Mouse (Mus musculus) hindbrain, postnatal 0 days (tissue): Measurements from ENCODE around the gene Apobec3. TPM values are rescaled to one million over a fixed set of nuclear protein-coding genes. Genes with fewer than 3 reads are reported as not detected.
"Not testable (repeated sequence)": the region's sequence is repeated elsewhere in the genome, so short reads cannot be mapped to it uniquely, and the experiment has no call there.

Experiments
- ATAC-seq: fragments of 200-750 bp; cut with Nextera tagmentation; 2 replicates; pipeline ENCODE4 v1.8.0; 2017; ENCODE audit warnings: mild to moderate bottlenecking, moderate TSS enrichment, moderate library complexity
- DNase-seq: peaks from one replicate; pipeline ENCODE4 v3.0.0-alpha.2; 2015; ENCODE audit warnings: low spot score
- H3K27ac ChIP-seq: fragments of 300-500 bp; sonication (generic); 2 replicates; pipeline ENCODE4 v1.5.1; 2014; ENCODE audit warnings: mild to moderate bottlenecking
- H3K27me3 ChIP-seq: fragments of 300-500 bp; sonication (generic); 2 replicates; pipeline ENCODE4 v1.6.1; 2014; ENCODE audit warnings: low read length, mixed read lengths; ENCODE audit not compliant: insufficient read depth
- H3K36me3 ChIP-seq: fragments of 300-500 bp; sonication (generic); 2 replicates; pipeline ENCODE4 v1.6.1; 2014; ENCODE audit warnings: low read length, mixed read lengths; ENCODE audit not compliant: insufficient read depth
- H3K4me1 ChIP-seq: fragments of 300-500 bp; sonication (generic); 2 replicates; pipeline ENCODE4 v1.6.1; 2014; ENCODE audit warnings: antibody characterized with exemption, low read length, mixed read lengths; ENCODE audit not compliant: insufficient read depth
- H3K4me2 ChIP-seq: fragments of 300-500 bp; sonication (generic); 2 replicates; pipeline ENCODE4 v1.6.1; 2014; ENCODE audit warnings: low read depth, mild to moderate bottlenecking, low read length, moderate library complexity, mixed read lengths
- H3K4me3 ChIP-seq: fragments of 300-500 bp; sonication (generic); 2 replicates; pipeline ENCODE4 v1.5.1; 2014; ENCODE audit warnings: low read length
- H3K9ac ChIP-seq: fragments of 300-500 bp; sonication (generic); replicated peaks from 2 replicates; pipeline ENCODE4 v1.6.1; 2014; ENCODE audit warnings: mild to moderate bottlenecking, low read length, moderate library complexity, mixed read lengths
- H3K9me3 ChIP-seq: fragments of 300-500 bp; sonication (generic); 2 replicates; pipeline ENCODE4 v1.6.1; 2016; ENCODE audit warnings: low read length, mixed read lengths
- CTCF ChIP-seq: IDR thresholded peaks from 2 replicates; pipeline ENCODE4 v1.5.1; 2016; ENCODE audit warnings: antibody characterized with exemption, control low read depth, low read depth
- WGBS: fragments of 180-500 bp; shearing (Covaris S2); extraction: QIAGEN DNeasy Blood & Tissue Kit; methylation state at CpG from one replicate; pipeline ENCODE4 v1.1.7; 2014; 5-methylcytosine and 5-hydroxymethylcytosine counted together
- polyA plus RNA-seq: library from polyadenylated mRNA; unstranded; fragments of >200 nt; fragmentation: Nextera tagmentation; extraction: Ambion mirVana; gene quantifications from 2 replicates; pipeline ENCODE4 v1.2.1, GENCODE M21; 2015
- total RNA-seq: library from RNA; depleted of rRNA; stranded (reverse); fragments of >200 nt; gene quantifications from 2 replicates; pipeline ENCODE4 v1.2.3, GENCODE M21; 2014

Apobec3 gene
- total and polyA plus RNA-seq, 2 experiments from 2014 or later = 3.5 to 3.9 TPM

GRCm38 (mm10) chr15:79939020-79939419 lies 47.6 kb downstream of the Apobec3 start:
- Histone ChIP-seq H3K27ac (no peak overlapping the region), H3K27me3 (no peaks in the 10 kb centered on the region), H3K9ac (no peak overlapping the region), H3K4me1 (no peaks in the 10 kb centered on the region), H3K9me3 (no peaks in the 10 kb centered on the region), H3K36me3 (no peaks in the 10 kb centered on the region), H3K4me2 (no peak overlapping the region), H3K4me3 (no peak overlapping the region)
- DNase-seq (no peak), ATAC-seq (no peak)
- TF ChIP-seq CTCF = no peak
- WGBS = 93% methylated on average over 12 of the region's 12 CpGs

DNA sequence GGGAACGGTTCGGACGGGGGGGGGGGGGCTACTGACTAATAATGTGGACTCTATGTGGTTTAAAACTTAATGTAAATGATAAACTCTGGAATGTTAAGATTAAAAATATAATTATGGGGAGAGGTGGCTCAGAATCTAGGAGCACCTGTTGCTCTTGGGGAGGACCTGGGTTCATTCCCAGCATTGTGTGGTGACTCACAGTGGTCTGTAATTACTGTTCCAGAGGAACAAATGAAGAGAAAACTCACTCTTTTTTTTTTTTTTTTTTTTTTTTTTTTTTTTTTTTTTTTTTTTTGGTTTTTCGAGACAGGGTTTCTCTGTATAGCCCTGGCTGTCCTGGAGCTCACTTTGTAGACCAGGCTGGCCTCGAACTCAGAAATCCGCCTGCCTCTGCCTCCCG lies 48.0 kb downstream of the Apobec3 start:
- H3K27me3 ChIP-seq, ATAC-seq, H3K36me3 ChIP-seq, H3K4me1 ChIP-seq, H3K4me3 ChIP-seq, H3K9ac ChIP-seq, H3K27ac ChIP-seq, DNase-seq, H3K4me2 ChIP-seq, H3K9me3 ChIP-seq: not testable (repeated sequence)
- WGBS = 92% methylated on average over 4 of the region's 7 CpGs

GRCm38 (mm10) chr15:79939913-79940312 lies 48.5 kb downstream of the Apobec3 start:
- WGBS = 89% methylated on average over 16 of the region's 16 CpGs

GRCm38 (mm10) chr15:79940932-79941331 lies 49.5 kb downstream of the Apobec3 start:
- TF ChIP-seq CTCF = peak; percentile 89
- no peak overlapping the region for H3K9ac ChIP-seq

More at GRCm38 (mm10) chr15:79939913-79940312, 48.5 kb downstream of the Apobec3 start:
- no peaks in the 10 kb centered on the region for H3K36me3 ChIP-seq
- no peak overlapping the region for H3K27ac ChIP-seq
- H3K27me3 ChIP-seq = no peaks in the 10 kb centered on the region
- no peaks in the 10 kb centered on the region for H3K9me3 ChIP-seq
- H3K4me3 ChIP-seq = no peak overlapping the region
- no peak overlapping the region for H3K9ac ChIP-seq
- no peak for TF ChIP-seq CTCF
- H3K4me1 ChIP-seq = no peaks in the 10 kb centered on the region
- H3K4me2 ChIP-seq = no peak overlapping the region
- ATAC-seq (no peak), DNase-seq (no peak)

GRCm38 (mm10) chr15:79942541-79942940 lies 51.1 kb downstream of the Apobec3 start:
- H3K36me3 ChIP-seq = no peaks in the 10 kb centered on the region
- H3K27ac ChIP-seq = no peak overlapping the region
- H3K27me3 ChIP-seq = no peaks in the 10 kb centered on the region
- DNase-seq (no peak), ATAC-seq (no peak)
- TF ChIP-seq CTCF = no peak
- H3K9me3 ChIP-seq = no peaks in the 10 kb centered on the region
- H3K4me3 ChIP-seq = no peak overlapping the region
- no peaks in the 10 kb centered on the region for H3K4me1 ChIP-seq
- no peak overlapping the region for H3K9ac ChIP-seq
- WGBS = 63% methylated on average over 6 of the region's 6 CpGs
- no peak overlapping the region for H3K4me2 ChIP-seq

More at GRCm38 (mm10) chr15:79940932-79941331, 49.5 kb downstream of the Apobec3 start:
- no peak overlapping the region for H3K27ac ChIP-seq
- H3K9me3 ChIP-seq = no peaks in the 10 kb centered on the region
- H3K27me3 ChIP-seq = no peaks in the 10 kb centered on the region
- WGBS = 25% methylated on average over 8 of the region's 8 CpGs
- DNase-seq (peak; percentile 81), ATAC-seq (no peak)
- no peaks in the 10 kb centered on the region for H3K36me3 ChIP-seq
- H3K4me3 ChIP-seq = no peak overlapping the region
- H3K4me2 ChIP-seq = no peak overlapping the region
- no peaks in the 10 kb centered on the region for H3K4me1 ChIP-seq

DNA sequence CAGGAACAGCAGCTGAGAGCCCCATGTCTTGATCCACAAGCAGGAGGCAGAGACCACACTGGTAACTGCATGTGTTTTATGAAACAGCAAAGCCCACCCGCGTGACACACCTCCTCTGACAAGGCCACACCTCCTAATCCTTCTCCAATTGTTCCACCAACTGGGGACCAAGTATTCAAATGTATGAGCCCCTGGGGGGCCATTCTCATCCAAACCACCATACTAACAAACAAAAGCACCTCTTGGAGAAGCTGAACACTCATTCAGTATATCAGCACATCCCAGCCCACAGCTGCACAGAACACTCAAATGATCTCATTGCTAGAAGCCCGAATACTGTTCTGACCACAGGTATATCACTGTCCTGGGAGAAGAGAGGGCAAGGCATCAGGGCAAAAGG lies 52.1 kb downstream of the Apobec3 start:
- H3K9me3 ChIP-seq = no peaks in the 10 kb centered on the region
- H3K4me2 ChIP-seq = no peak overlapping the region
- no peak overlapping the region for H3K4me3 ChIP-seq
- no peaks in the 10 kb centered on the region for H3K27me3 ChIP-seq
- TF ChIP-seq CTCF = no peak
- no peaks in the 10 kb centered on the region for H3K4me1 ChIP-seq
- H3K36me3 ChIP-seq = no peaks in the 10 kb centered on the region
- ATAC-seq = no peak
- whole genome bisulfite sequencing = 77% methylated on average over 3 of the region's 3 CpGs
- DNase-seq = no peak
- no peak overlapping the region for H3K9ac ChIP-seq
- no peak overlapping the region for H3K27ac ChIP-seq

GRCm38 (mm10) chr15:79944948-79945347 lies 53.5 kb downstream of the Apobec3 start:
- WGBS = 92% methylated on average over 5 of the region's 5 CpGs
- no peak for ATAC-seq
- Histone ChIP-seq H3K27me3 (no peaks in the 10 kb centered on the region), H3K4me1 (peaks cover 9% of the 10 kb centered on the region), H3K4me2 (no peak overlapping the region), H3K9me3 (no peaks in the 10 kb centered on the region), H3K27ac (no peak overlapping the region), H3K4me3 (no peak overlapping the region), H3K9ac (no peak overlapping the region), H3K36me3 (no peaks in the 10 kb centered on the region)
- DNase-seq = no peak
- no peak for TF ChIP-seq CTCF
